Mouse (Mus musculus) cerebellum, adult 11 months (tissue): ENCODE data around the gene Zfp992.
"Not testable (repeated sequence)": the region's sequence is repeated elsewhere in the genome, so short reads cannot be mapped to it uniquely, and the experiment has no call there.

Experiments used
- DNase-seq: peaks from one replicate; pipeline ENCODE4 v3.0.0; 2022

Gene Zfp992

DNA sequence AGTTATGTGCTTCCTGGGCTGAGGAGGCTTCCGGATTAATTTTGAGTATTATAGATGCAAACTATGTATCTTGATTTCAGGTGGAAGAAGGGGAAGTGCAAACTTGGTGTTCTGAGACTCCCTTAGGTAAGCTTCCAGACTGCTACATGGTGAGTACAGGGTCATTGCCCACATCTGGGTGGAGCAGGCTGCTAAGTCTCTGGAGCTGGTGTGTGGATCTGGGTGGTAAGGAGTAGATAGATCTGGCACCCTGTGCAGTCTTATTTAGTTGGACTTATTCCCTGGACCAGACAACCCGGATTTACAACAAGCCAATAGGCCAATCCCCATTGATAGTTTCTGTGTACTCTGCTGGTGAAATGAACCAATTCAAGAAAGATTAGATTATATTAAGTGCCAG, at the start of gene Zfp992:
TSS of gene Zfp992 (plus strand) at position 74 of the 400 bp plus-strand sequence.
- not testable (repeated sequence) for DNase-seq

DNA sequence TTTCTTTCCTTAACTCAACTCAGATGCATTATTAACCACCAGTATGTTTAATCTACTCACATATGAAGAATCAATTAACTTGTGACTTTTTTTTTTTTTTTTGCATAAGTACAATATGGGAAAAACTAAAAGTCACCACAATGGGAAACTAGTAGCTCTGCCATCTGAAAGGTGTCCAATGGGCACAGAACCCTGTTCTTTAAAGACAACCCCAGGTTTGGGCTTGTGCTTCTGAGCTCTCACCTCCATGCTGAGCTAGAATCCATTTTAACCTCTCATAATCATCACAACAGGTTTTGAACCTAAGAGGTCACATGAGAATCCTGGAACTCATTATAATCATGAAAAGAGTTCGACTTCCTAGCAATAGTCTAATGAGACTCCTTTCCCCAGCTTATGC, 19.4 kb upstream of the Zfp992 start:
- not testable (repeated sequence) for DNase-seq

DNA sequence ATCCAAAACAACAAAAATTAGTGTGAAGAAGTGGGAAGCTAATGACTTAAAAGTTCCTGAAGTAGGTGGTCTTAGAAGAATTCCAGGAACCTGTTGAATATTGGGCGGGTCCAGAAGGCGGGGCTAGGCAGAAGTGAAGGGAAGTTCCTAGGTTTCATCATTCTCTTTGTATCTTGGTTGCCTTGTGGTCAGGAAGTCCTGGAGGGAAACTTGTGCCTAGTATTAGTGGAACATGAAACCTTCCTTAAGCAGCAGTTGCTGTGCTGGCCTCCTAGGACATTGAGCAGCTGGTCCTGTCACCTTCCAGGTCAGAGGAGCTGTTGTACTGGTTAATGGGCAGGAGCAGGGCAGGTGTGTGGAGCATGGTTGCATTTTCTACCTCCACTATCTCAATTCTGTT, 17.9 kb upstream of the Zfp992 start:
- DNase-seq, result not testable (repeated sequence)

DNA sequence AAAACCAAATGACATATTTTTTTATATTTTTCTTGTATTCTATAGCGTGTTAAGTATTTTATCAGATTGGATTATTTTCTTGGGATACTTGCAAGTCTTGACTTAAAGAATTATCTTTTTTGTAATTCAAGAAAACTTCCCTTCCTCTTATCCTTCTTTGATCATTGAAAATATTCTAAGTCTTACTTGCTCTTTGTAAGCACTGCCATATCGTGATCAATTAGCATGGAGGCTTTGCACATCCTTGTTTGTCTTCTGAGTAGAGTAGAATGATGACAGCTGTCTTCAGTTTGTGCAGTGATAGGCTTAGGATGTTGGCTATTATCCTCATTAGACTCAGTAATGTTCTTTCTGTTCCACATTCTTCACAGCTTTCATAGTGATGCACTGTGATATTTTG, 13.3 kb upstream of the Zfp992 start:
- not testable (repeated sequence) for DNase-seq

DNA sequence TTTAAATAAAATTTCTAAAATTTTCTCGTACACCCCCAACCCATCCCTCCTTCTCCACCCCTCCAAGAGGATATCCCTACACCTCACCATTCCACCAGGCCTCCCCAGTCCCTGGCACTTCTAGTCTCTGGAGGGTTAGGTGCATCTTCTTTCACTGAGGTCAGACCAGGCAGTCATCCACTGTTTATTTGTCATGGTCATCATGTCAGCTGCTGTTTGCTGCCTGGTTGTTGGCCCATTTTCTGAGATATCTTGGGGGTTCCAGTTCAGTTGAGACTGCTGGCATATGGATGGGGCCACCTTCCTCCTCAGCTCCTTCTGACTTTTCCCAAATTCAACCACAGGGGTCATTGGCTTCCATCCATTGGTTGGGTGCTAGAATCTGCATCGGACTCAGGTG, 11.6 kb upstream of the Zfp992 start:
- DNase-seq, result not testable (repeated sequence)

DNA sequence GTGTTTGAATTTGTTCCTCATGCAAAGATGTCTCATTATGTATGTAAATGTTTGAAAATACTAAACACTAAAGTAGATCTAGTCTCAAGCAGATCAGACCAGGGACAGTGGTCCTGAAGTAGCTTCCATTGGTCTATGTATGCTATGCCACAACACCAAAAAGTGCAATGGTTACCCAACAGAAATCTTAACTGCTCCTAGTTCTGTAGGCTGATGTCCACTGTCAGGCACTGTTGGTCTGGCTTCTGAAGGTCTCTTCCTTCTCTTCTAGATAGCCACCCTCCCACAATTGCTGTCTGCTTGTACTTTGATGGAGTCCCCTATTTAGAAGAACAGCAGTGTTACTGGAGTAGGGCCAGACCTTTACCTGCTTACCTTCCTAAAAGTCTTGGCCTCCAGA, 4.5 kb upstream of the Zfp992 start:
- not testable (repeated sequence) for DNase-seq

DNA sequence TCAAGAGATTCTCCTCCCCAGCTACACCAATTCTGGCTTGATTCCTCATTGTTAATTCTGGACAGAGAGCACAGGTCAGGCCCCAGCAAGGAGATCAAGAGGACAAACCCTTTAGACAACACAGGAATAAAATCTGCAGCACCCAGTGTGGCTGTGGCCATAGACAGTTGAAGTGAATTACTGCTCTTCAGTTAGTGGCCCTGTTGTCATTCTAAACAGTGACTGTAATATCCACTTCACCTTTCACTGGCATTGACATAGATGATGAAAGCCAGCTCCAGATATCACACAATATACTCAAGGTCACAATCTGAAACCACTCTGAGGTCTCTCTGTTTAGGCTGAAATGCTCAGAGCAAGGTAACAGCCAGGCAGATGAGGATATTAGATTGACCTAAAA, 3.7 kb upstream of the Zfp992 start:
- DNase-seq, result not testable (repeated sequence)

DNA sequence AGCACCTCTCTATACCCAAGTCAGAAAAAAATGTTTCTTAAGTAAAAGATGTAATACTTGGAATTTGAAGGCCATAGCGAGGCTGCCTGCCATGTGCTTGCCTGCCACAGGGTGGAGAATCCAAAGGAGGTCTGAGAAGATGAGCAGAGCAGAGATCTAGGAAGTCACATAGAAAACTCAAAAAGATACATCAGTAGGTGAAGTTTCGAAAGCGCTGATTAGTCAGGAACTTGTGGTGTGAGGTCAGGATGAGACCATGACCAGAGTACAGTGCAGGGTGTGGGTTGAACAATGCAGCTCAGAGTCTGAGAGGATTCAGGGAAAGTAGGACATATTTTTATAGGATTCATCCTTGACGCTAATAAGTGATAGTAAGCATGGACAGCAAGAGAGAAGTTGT, 2.7 kb upstream of the Zfp992 start:
- DNase-seq, result not testable (repeated sequence)

DNA sequence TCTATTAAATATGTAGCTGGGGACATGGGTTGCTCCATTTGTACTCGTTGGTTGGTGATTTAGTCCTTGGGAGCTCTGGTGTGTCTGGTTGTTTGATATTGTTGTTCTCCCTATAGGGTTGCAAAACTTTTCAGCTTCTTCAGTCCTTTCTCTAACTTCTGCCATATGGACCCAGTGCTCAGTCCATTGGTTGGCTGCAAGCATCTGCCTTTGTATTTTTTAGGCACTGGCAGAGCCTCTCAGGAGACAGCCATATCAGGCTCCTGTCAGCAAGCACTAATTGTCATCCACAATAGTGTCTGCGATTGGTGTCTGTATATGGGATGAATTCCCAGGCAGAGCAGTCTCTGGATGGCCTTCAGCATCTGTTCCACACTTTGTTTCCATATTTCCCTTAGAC, 1.8 kb upstream of the Zfp992 start:
- not testable (repeated sequence) for DNase-seq

DNA sequence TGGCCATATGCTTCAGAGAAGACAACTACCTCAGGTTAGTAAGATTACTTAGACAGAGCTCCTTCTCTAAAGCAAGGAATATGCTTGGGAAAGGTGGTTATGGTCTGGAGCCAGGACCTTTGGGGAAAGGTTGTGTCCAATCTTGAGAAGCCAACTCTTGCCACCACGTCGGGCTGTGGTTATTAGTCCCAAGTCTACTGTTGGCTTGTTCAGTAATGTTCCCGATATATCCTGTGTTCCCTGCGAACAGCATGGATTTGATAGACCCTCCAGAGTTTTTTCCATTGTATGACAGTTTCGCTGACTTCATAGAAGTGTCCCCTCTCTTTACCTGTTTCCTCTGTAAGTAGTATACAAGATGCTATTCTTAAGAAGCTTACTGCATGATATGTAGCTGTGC, 888 bp downstream of the Zfp992 start:
- DNase-seq, result not testable (repeated sequence)

DNA sequence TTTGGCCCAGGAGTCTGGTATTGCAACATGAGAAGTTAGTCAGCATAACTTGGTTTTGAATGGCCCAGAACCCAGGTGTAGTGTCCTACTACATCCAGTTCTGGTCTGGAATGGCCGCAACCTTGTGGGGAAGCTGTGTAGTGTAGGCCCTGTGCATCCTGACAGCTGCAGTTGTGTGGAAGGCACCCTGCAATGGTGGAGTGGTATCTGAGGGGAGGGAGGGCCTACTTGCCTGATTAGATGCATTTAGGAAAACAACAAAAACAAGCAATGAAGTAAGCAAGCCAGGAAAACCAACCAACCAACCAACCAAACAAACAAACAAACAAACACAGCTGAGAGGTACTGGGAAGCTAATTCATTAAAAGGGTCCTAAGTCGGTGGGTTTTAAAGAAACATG, 3.8 kb downstream of the Zfp992 start:
- not testable (repeated sequence) for DNase-seq

DNA sequence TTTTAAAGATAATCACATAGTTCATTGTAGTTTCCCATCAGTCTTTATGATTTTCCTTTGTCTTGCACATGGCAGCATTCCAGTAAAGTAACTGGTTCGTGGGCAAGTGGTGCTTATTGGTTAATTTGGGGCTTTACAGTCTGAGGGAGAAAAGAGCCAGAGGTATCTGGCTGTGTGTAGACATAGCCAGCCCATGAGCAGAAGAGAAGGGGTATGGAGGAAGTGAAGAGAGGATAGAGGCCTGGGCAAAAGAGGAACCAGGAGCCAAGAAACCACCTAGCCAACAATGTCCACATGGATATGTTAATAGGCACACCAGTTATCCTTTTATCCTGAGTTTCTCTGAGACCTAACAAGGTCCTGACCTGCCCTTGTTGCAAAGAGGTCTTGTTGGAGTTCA, 5.3 kb downstream of the Zfp992 start:
- DNase-seq, result not testable (repeated sequence)

DNA sequence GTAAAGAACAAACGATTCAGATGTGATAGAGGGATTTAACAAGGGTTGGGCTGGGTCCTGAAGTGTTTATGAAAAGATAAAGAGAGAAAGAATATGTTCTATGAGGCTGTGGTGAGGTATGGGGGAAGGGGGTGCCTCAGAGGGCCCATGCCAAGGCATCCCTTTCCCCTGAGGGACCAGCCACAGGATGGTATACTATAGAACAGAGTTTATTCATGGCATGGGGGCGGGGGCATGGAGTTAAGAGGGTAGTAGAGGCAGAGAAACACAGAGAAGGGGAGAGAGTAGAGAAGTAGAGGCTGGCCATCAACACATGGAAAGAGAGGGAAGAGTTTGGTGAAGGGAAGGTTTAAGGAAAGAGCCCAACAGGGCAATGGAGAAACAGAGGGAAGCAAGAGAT, 6.1 kb downstream of the Zfp992 start:
- DNase-seq, result no peak

DNA sequence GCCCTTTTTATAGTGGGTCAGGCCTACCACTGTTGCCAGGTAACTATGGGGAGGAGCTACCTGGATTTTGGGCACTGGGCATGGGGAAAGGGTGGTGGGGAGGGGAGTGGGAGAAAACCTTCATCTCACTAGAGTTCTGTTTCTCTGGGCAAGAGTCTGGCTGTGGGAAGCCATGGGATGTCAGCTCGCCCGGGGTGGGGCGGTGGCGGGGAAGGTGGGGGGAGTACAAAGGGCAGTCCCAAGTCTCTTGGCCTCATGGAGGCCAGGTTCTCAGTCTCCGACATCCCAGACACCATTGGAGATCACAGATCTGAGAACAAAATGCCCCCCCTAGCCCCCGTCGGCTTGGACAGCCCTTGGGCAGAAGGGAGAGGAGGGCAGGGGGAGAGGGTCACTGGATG, 6.5 kb downstream of the Zfp992 start:
- DNase-seq, result no peak

DNA sequence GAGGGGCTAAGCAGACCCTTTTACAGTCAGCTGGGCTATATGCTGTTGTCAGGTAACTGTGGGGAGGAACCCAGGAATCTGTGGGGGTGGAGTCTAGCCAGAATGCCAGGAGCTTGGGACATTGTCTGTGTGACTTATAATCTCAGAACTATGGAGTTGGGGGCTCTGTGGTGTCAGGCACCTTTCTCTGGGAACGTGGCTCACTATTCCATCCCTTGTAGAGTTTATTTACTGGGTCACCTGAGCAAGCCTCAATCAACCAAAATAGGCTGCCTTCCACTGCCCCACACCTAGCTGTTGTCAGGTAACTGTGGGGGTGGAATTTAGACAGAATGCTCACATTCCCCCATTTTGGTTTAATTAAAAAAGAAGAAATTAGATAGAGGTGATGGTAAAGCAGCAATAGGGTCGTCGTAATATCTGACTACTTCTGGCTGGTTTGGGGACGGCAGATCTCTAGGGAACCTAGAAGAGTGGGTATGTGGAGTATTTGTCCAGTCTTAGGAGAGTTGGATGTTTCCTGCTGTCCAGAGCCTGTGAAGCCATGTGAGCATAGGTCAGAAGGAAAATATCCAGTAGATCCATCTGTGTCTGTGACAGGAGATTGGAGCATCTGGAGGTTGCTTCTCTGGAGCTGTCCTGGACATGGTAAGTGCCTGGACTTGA, 7.4 kb downstream of the Zfp992 start:
- no peak for DNase-seq

DNA sequence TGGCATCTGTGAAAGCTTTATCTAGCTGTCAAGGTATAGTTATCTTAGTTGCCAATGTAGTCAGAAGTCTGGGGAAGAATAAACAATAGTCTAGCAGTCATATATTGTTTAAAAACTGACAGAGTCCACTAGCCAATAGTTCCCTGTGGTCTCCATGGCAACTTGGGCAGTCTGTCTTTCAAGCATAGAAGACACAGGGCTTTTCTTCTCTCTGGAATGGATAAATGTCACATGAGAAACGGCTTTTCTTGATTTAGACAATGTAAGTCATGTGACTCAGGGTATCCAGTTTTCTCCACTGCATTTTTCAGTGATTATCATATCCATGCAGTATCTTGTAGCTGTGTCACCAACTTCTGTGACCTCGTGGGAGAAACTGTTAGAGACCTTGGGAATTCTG, 8.3 kb downstream of the Zfp992 start:
- DNase-seq, result no peak

DNA sequence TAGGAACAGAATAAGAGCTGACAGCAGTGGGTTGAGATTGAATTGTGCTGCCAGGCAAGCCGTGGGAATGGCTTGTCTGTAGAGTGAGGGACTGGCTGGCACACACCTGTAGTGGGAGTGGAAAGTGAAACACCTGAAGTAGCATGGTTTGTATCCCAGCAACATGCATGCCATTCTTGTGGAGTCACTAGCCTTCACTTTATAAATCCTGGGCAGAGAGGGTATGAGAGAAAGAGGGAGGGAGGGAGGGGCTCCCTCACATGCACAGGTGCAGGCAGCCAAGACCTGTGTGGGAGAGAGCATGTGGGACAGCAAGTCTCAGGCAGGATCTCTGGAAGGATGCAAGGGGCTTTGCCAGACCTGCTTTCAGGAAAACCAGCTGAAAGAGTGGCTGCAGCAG, 8.9 kb downstream of the Zfp992 start:
- DNase-seq, result no peak

DNA sequence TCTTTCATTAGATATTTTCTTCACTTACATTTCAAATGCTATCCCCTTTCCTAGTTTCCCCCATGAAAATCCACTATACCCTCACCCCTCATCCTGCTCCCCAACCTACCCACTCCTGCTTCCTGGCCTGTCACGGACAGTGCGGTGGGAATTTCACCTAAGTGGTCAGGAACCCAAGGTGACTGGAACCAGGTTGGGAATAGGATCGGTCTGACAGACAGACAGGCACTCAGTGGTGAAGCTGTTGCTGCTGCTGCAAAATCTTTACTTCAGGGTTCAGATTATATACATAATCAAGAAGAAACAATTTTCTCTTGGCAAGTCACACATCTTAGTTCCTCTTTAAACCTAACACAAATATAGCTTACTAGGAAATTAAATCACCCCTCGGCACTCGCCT, 11.0 kb downstream of the Zfp992 start:
- DNase-seq, result not testable (repeated sequence)

DNA sequence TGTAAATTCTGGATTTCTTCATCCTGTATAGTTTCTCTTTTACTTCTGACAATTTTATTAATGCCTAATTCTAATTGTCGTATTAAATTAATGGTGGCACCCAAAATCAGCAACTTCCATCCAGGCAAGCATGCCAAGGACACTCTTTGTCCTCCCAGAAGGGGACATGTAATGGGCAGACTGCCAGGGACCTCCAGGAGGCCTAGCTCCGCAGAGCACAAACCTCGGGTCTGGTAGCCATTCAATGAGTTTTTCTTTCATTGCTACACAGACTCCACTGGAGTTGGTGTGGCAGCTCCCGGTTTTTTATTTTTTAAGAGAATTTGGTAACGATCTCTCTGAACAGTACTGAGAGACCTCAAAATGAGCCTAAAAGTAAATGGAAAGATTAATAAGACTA, 11.9 kb downstream of the Zfp992 start:
- DNase-seq, result not testable (repeated sequence)

DNA sequence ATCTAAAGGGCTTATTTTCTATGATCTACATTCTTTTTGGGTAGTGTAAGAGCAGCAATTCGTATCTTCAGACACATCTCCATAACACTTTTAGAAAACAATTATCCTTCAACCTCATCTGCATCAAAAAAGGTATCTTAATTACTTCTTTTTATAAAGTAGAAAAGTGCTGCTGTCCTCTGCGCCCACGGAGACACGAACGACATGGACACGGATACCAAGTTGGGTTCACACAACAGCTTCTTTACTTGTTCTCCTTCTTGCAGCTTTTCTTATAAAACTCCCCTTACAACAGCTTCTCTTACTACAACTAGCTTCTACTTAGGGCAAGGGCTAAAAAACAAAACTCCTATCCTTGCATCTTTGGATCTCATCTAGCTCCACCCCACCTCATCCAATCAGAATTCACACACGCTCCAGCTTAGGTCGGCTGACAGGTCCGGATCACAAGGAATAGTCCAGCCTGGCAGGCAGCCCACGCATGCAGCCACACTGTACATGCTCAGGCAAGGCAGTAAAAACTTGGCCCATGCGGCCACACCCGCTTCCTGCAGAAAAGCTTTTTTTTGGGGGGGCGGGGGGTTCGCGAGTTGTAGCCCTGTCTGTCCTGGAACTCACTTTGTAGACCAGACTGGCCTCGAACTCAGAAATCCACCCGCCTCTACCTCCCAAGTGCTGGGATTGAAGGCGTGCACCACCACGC, 15.0 kb downstream of the Zfp992 start:
- DNase-seq, result not testable (repeated sequence)

DNA sequence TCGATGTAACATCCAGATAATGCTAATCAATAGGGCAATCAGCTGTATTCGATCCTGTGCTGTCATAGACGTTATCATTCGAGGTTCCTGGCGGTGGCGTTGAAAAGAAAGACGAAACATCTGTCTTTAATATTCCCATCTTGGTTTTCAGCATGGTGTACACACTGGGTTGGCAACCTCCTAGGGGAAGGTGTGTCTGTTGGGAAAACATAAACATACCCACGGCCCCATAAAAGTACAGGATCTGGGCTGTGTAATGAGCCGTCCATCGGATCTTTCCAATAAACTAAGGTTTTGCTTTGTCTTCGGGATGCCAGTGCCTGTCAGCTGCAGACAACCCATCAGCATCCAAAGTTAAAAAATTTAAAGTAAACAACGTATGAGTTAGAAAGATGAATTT, 21.2 kb downstream of the Zfp992 start:
- not testable (repeated sequence) for DNase-seq

DNA sequence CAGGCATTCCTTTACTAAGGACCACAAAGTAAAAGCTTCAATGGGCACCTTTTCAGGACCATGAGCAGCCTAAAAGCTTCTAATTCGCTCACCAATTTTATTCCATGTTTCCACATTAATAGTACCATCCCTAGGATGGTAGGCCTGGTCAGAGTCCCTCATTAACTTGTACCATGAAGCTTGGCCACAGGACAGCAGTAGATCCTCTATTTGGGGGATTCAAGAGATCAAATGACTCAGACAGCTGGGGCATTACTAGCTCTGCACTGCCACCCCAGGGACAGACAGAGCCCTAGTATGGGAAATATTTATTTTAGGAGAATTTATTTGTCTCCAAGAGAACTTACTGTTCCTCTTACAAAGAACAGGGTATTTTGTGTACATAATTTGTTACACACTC, 25.4 kb downstream of the Zfp992 start:
- DNase-seq, result not testable (repeated sequence)

DNA sequence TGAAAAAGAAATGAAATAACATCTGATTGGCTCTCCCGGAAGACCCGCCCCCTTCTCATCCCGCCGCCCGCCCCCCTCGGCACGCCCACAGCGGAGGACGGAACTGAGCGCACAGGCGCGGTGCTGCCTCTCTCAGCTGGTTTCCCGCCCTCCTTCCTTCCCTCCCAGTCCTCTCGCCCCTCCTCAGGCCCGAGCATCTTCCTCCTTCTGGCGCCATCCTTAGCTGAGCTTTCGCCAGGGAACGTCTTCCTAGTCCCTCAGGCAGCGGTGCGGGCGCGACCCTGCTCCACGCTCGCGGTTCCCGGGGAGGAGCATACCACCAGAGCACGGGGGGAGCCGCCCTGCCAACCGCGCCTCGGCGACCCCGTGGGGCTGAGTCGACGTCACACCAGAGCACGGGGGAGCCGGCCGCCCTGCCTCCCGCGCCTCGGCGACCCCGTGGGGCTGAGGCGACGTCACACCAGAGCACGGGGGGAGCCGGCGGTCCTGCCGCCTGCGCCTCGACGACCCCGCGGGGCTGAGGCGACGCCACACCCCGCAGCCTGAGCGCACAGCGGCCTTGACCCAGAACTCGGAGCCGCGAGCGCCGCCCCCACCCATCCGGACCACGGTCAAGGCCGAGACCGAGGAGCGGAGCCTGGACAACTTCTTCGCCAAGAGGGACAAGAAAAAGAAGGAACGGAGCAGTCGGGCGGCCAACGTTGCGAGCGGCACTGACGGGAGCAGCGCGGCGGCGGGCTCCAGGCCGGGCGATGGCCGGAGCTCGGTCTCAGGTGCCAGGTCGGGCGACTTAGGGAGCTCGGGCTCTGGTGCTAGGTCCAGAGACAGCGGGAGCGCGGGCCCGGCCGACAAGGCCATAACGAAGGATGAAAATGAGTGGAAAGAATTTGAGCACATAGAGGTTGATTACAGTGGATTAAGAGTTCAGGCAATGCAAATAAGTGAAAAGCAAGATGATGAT, 26.2 kb downstream of the Zfp992 start:
- not testable (repeated sequence) for DNase-seq
